Mouse (Mus musculus) activated CD4-positive, CD25-positive, alpha-beta regulatory T cell, adult 4 months (primary cell): ENCODE results near the gene Tmem95. TPM values are rescaled to one million over a fixed set of nuclear protein-coding genes. Genes with fewer than 3 reads are reported as not detected.
A peak's percentile ranks its signal among the peaks of the same experiment; 100 is the strongest.
"Not testable (repeated sequence)": the region's sequence is repeated elsewhere in the genome, so short reads cannot be mapped to it uniquely, and the experiment has no call there.

Source experiments
- ATAC-seq: one replicate; pipeline ENCODE4 v1.8.0; 2017
- polyA plus RNA-seq, 2 experiments: library from polyadenylated mRNA; unstranded; fragments of 100-300 nt; shearing (Covaris generic); gene quantifications; one replicate each; pipeline ENCODE4 v1.2.1; 2017

Gene Tmem95
- not detected for polyA plus RNA-seq

GRCm38 (mm10) chr11:69877878-69878277 lies at the start of gene Tmem95:
Gene Tmem95, minus strand, starts transcription at chr11:69878018.
- no peak for ATAC-seq

GRCm38 (mm10) chr11:69927501-69927900 lies 49.7 kb upstream of the Tmem95 start:
- no peak for ATAC-seq

GRCm38 (mm10) chr11:69922796-69923195 lies 45.0 kb upstream of the Tmem95 start:
- ATAC-seq, result no peak

GRCm38 (mm10) chr11:69922012-69922756 lies 44.4 kb upstream of the Tmem95 start:
- ATAC-seq, result no peak

- ATAC-seq, result peak; percentile 77
Observed at GRCm38 (mm10) chr11:69921114-69922011, 43.5 kb upstream of the Tmem95 start, which contains the start of gene Eif5a. Gene Eif5a, minus strand, starts transcription at chr11:69921958.

- no peak for ATAC-seq
Observed at GRCm38 (mm10) chr11:69920266-69921031, 42.6 kb upstream of the Tmem95 start.

- ATAC-seq, result peak; percentile 47
Observed at GRCm38 (mm10) chr11:69919661-69920265, 41.9 kb upstream of the Tmem95 start.

- ATAC-seq, result no peak
Observed at GRCm38 (mm10) chr11:69919053-69919452, 41.2 kb upstream of the Tmem95 start.

- no peak for ATAC-seq
Observed at GRCm38 (mm10) chr11:69918118-69918517, 40.3 kb upstream of the Tmem95 start.

- no peak for ATAC-seq
Observed at GRCm38 (mm10) chr11:69917379-69917948, 39.6 kb upstream of the Tmem95 start.

- not testable (repeated sequence) for ATAC-seq
Observed at GRCm38 (mm10) chr11:69916652-69917378, 39.0 kb upstream of the Tmem95 start.

GRCm38 (mm10) chr11:69915667-69916627 lies 38.1 kb upstream of the Tmem95 start:
- no peak for ATAC-seq

- ATAC-seq, result no peak
Observed at GRCm38 (mm10) chr11:69914917-69915430, 37.2 kb upstream of the Tmem95 start.

GRCm38 (mm10) chr11:69914372-69914764 lies 36.5 kb upstream of the Tmem95 start:
- no peak for ATAC-seq

GRCm38 (mm10) chr11:69913554-69914371 lies 35.9 kb upstream of the Tmem95 start, which contains the start of gene Gps2:
Gene Gps2, plus strand, starts transcription at chr11:69913888.
- peak; percentile 88 for ATAC-seq

- no peak for ATAC-seq
Observed at GRCm38 (mm10) chr11:69912716-69913530, 35.1 kb upstream of the Tmem95 start.

GRCm38 (mm10) chr11:69911701-69912100 lies 33.9 kb upstream of the Tmem95 start:
- no peak for ATAC-seq
